Mouse (Mus musculus) hindbrain, embryonic 11.5 days (tissue): ENCODE results near the gene Pip4k2c. TPM values are rescaled to one million over a fixed set of nuclear protein-coding genes. Genes with fewer than 3 reads are reported as not detected.
"Not testable (repeated sequence)": the region's sequence is repeated elsewhere in the genome, so short reads cannot be mapped to it uniquely, and the experiment has no call there.

ENCODE experiments used
- ATAC-seq: fragments of 200-750 bp; cut with Nextera tagmentation; 2 replicates; pipeline ENCODE4 v1.8.0; 2017; ENCODE audit warnings: mild to moderate bottlenecking, moderate TSS enrichment, moderate library complexity; ENCODE audit not compliant: low FRiP score
- DNase-seq: peaks from one replicate; pipeline ENCODE4 v3.0.0-alpha.2; 2015; ENCODE audit warnings: low spot score
- H3K27ac ChIP-seq: fragments of 300-500 bp; sonication (generic); 2 replicates; pipeline ENCODE4 v1.5.1; 2014; ENCODE audit warnings: mild to moderate bottlenecking, low read depth, low read length
- H3K27me3 ChIP-seq: fragments of 300-500 bp; sonication (generic); 2 replicates; pipeline ENCODE4 v1.6.1; 2014; ENCODE audit warnings: mild to moderate bottlenecking, low read length, moderate library complexity, mixed read lengths; ENCODE audit not compliant: control insufficient read depth, insufficient read depth
- H3K36me3 ChIP-seq: fragments of 300-500 bp; sonication (generic); 2 replicates; pipeline ENCODE4 v1.6.1; 2014; ENCODE audit warnings: mild to moderate bottlenecking, low read length, moderate library complexity, mixed read lengths; ENCODE audit not compliant: control insufficient read depth, insufficient read depth
- H3K4me1 ChIP-seq: fragments of 300-500 bp; sonication (generic); replicated peaks from 2 replicates; pipeline ENCODE4 v1.6.1; 2014; ENCODE audit warnings: low read length, mixed read lengths; ENCODE audit not compliant: control insufficient read depth, insufficient read depth
- H3K4me2 ChIP-seq: fragments of 300-500 bp; sonication (generic); replicated peaks from 2 replicates; pipeline ENCODE4 v1.6.1; 2014; ENCODE audit warnings: mild to moderate bottlenecking, low read depth, low read length
- H3K4me3 ChIP-seq: fragments of 300-500 bp; sonication (generic); 2 replicates; pipeline ENCODE4 v1.5.1; 2014; ENCODE audit warnings: low read depth, low read length
- H3K9ac ChIP-seq: fragments of 300-500 bp; sonication (generic); 2 replicates; pipeline ENCODE4 v1.6.1; 2014; ENCODE audit warnings: low read depth, low read length
- H3K9me3 ChIP-seq: fragments of 300-500 bp; sonication (generic); 2 replicates; pipeline ENCODE4 v1.6.1; 2016; ENCODE audit warnings: low read length; ENCODE audit not compliant: control insufficient read depth
- WGBS: fragments of 180-500 bp; shearing (Covaris S2); extraction: QIAGEN DNeasy Blood & Tissue Kit; methylation state at CpG from one replicate; pipeline ENCODE4 v1.1.7; 2014; 5-methylcytosine and 5-hydroxymethylcytosine counted together
- polyA plus RNA-seq: library from polyadenylated mRNA; unstranded; fragments of >200 nt; fragmentation: Nextera tagmentation; extraction: Ambion mirVana; gene quantifications from 2 replicates; pipeline ENCODE4 v1.2.1, GENCODE M21; 2014

The Pip4k2c gene
- polyA plus RNA-seq, 1 experiment from 2014 or later = 12.9 TPM

- Histone ChIP-seq H3K27ac (no peak overlapping the region), H3K27me3 (no peaks in the 10 kb centered on the region), H3K9me3 (no peaks in the 10 kb centered on the region), H3K4me1 (no peaks in the 10 kb centered on the region), H3K4me2 (no peak overlapping the region), H3K36me3 (no peaks in the 10 kb centered on the region), H3K9ac (no peak overlapping the region), H3K4me3 (no peak overlapping the region)
- DNase-seq = no peak
- WGBS = 73% methylated on average over 3 of the region's 3 CpGs
- no peak for ATAC-seq
Observed at GRCm38 (mm10) chr10:127158471-127158870, 52.9 kb downstream of the Pip4k2c start.

- H3K27ac ChIP-seq = no peak overlapping the region
- H3K4me3 ChIP-seq = no peak overlapping the region
- DNase-seq (no peak), ATAC-seq (no peak)
- H3K4me1 ChIP-seq = no peaks in the 10 kb centered on the region
- H3K27me3 ChIP-seq = no peaks in the 10 kb centered on the region
- WGBS = 86% methylated on average over 1 of the region's 1 CpGs
- no peaks in the 10 kb centered on the region for H3K9me3 ChIP-seq
- H3K4me2 ChIP-seq = no peak overlapping the region
- no peak overlapping the region for H3K9ac ChIP-seq
- H3K36me3 ChIP-seq = no peaks in the 10 kb centered on the region
Observed at GRCm38 (mm10) chr10:127156511-127156910, 54.9 kb downstream of the Pip4k2c start.

- Histone ChIP-seq H3K9me3 (no peaks in the 10 kb centered on the region), H3K4me1 (no peaks in the 10 kb centered on the region), H3K4me3 (no peak overlapping the region), H3K27ac (no peak overlapping the region), H3K27me3 (no peaks in the 10 kb centered on the region), H3K4me2 (no peak overlapping the region), H3K36me3 (no peaks in the 10 kb centered on the region), H3K9ac (no peak overlapping the region)
- DNase-seq (no peak), ATAC-seq (no peak)
- WGBS = 86% methylated on average over 1 of the region's 1 CpGs
Observed at GRCm38 (mm10) chr10:127156089-127156488, 55.3 kb downstream of the Pip4k2c start.

- H3K36me3 ChIP-seq = no peaks in the 10 kb centered on the region
- H3K9me3 ChIP-seq = no peaks in the 10 kb centered on the region
- H3K9ac ChIP-seq = no peak overlapping the region
- no peaks in the 10 kb centered on the region for H3K27me3 ChIP-seq
- H3K4me2 ChIP-seq = no peak overlapping the region
- 82% methylated on average over 5 of the region's 5 CpGs for WGBS
- ATAC-seq (no peak), DNase-seq (no peak)
- H3K4me3 ChIP-seq = no peak overlapping the region
- H3K27ac ChIP-seq = no peak overlapping the region
- no peaks in the 10 kb centered on the region for H3K4me1 ChIP-seq
Observed at GRCm38 (mm10) chr10:127154652-127155051, 56.7 kb downstream of the Pip4k2c start.

GRCm38 (mm10) chr10:127154241-127154640, 57.1 kb downstream of the Pip4k2c start:
- Histone ChIP-seq H3K9ac (no peak overlapping the region), H3K36me3 (no peaks in the 10 kb centered on the region), H3K4me1 (no peaks in the 10 kb centered on the region), H3K9me3 (no peaks in the 10 kb centered on the region), H3K4me2 (no peak overlapping the region), H3K4me3 (no peak overlapping the region), H3K27me3 (no peaks in the 10 kb centered on the region), H3K27ac (no peak overlapping the region)
- DNase-seq (no peak), ATAC-seq (no peak)
- 95% methylated on average over 2 of the region's 2 CpGs for WGBS

- H3K4me3 ChIP-seq = no peak overlapping the region
- H3K9ac ChIP-seq = no peak overlapping the region
- H3K27ac ChIP-seq = no peak overlapping the region
- no peaks in the 10 kb centered on the region for H3K9me3 ChIP-seq
- H3K4me2 ChIP-seq = no peak overlapping the region
- no peaks in the 10 kb centered on the region for H3K4me1 ChIP-seq
- WGBS = 95% methylated on average over 7 of the region's 7 CpGs
- no peaks in the 10 kb centered on the region for H3K36me3 ChIP-seq
- no peak for ATAC-seq
- DNase-seq = no peak
- H3K27me3 ChIP-seq = no peaks in the 10 kb centered on the region
Observed at GRCm38 (mm10) chr10:127153323-127153722, 58.1 kb downstream of the Pip4k2c start.

- not testable (repeated sequence) for H3K27me3 ChIP-seq, H3K4me2 ChIP-seq, H3K9me3 ChIP-seq, DNase-seq, H3K9ac ChIP-seq, ATAC-seq, H3K4me1 ChIP-seq, H3K36me3 ChIP-seq, H3K27ac ChIP-seq, H3K4me3 ChIP-seq
- 89% methylated on average over 10 of the region's 10 CpGs for WGBS
Observed at GRCm38 (mm10) chr10:127152556-127152955, 58.8 kb downstream of the Pip4k2c start.

- ATAC-seq, H3K4me1 ChIP-seq, H3K4me3 ChIP-seq, DNase-seq, H3K27me3 ChIP-seq, H3K36me3 ChIP-seq, H3K9me3 ChIP-seq, H3K9ac ChIP-seq, H3K27ac ChIP-seq, H3K4me2 ChIP-seq: not testable (repeated sequence)
- WGBS = 89% methylated on average over 3 of the region's 3 CpGs
Observed at GRCm38 (mm10) chr10:127151233-127151632, 60.2 kb downstream of the Pip4k2c start.

GRCm38 (mm10) chr10:127150471-127150872, 60.9 kb downstream of the Pip4k2c start:
- no peaks in the 10 kb centered on the region for H3K36me3 ChIP-seq
- no peak for DNase-seq
- no peak overlapping the region for H3K4me3 ChIP-seq
- H3K4me2 ChIP-seq = no peak overlapping the region
- H3K9me3 ChIP-seq = no peaks in the 10 kb centered on the region
- no peak overlapping the region for H3K9ac ChIP-seq
- no peaks in the 10 kb centered on the region for H3K27me3 ChIP-seq
- H3K4me1 ChIP-seq = no peaks in the 10 kb centered on the region
- 77% methylated on average over 4 of the region's 4 CpGs for WGBS
- ATAC-seq = no peak
- no peak overlapping the region for H3K27ac ChIP-seq
